Mouse (Mus musculus) right cerebral cortex, postnatal 14 days (tissue): ENCODE results near the gene Zfp385b.
A peak's percentile ranks its signal among the peaks of the same experiment; 100 is the strongest.
"Not testable (repeated sequence)": the region's sequence is repeated elsewhere in the genome, so short reads cannot be mapped to it uniquely, and the experiment has no call there.

Source experiments
- DNase-seq: peaks from one replicate; pipeline ENCODE4 v3.0.0; 2022

Zfp385b gene

DNA sequence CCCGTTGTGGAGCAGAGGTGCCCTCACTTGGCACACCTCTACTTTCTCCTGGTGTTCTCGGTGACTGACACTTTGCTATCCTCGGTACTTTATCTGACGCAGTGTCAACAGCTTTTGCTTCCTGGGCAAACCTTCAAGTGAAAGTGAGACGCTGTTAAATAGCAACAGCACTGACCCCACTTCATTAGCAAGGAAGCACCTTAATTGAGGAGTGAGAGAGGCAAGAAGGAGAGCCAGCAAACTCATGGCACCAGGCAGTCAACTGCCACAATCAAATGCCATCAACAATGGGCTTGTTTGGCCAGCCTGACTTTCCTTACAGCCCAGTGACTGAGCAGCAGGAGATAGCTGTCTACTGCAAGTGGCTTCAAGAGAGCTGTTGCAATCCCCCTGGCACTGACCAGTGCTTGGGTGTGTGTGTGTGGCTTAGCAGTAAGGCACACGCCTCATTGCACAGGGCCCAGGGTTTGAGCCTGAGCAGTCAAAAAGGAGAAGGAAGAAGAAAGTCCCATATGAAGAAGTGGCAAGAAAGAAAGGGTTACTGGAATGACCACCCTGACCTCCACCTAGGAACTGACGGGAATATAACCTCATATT, 365.0 kb downstream of the Zfp385b start:
- DNase-seq: no peak

DNA sequence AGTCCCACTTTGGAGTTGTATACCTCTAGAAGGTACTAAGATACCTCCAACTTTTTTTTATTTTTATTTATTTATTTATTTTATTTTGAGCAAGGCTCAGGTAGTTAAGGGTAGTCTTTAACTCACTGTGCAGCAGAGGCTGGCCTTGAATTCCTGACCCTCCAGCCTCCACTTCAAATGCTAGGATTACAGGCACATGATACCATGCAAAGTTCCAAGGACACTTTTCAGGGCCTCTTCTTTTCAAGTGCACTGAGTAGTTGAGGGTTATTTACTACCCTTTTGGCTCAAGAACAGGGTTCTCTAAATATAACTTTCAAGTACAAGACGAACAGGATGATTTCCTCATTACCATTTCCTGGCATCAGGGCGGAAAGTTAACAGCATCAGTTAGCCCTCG, 365.7 kb downstream of the Zfp385b start:
- DNase-seq: no peak

DNA sequence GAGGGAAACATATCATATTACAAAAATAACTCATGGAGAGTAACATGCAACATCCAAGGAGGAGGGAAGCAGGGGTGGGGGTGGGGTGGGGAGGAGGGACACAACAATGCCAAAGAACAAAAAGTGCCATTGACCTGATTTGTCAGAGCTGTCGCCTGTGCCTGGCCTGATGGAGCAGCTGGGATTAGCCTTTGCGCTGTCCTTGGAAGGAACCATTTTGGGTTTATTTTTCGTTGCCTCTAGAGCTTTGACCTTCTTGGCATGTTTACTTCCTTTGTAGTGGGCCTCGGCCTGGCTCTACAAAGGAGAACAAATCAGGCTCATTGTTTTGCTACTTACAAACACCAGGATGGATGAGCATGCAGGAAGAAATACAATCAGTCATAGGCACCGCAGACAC, 369.4 kb downstream of the Zfp385b start:
- not testable (repeated sequence) for DNase-seq

DNA sequence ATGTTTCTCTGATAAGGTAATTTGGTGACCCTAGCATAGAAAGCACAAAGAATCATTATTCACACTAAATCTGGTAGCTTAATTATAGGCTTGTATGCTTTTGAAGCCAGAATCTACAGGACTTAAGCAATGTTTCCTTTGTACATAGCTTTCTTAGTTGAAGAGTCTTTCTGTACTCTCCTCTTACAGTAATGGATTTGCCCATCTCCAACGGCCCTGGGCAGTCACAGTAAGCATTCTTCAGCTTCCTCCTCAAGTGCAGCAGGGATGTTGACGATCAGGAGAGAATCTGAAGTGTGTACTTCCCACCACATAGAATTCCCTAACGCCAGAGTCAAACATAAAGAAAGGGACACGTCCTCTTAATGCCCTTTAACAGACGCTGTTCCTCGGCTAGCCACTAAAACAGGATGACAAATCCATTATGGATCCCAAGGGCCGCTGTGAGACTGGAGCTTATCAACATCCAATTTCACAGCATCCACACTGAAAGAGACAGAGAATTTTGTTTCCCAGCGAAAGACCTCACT, 370.4 kb downstream of the Zfp385b start:
- no peak for DNase-seq

DNA sequence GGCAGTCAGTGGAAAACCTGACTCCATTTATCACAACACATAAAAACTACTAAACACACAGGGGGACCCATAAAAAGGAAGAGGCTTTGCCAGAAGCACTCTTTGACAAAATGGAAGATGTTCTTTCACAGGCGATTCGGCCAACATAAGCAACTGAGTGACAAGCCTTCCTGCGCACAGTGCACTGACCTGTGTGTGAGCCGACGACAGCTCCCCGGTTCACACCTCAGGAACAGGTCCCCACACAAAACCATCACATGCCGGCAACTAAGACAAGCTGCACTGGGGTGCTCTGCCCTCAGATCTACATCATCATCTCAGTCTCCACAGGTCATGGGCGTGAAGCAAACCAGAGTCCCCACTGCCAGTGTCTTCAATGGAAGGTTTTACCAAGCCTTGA, 375.2 kb downstream of the Zfp385b start:
- DNase-seq: no peak

DNA sequence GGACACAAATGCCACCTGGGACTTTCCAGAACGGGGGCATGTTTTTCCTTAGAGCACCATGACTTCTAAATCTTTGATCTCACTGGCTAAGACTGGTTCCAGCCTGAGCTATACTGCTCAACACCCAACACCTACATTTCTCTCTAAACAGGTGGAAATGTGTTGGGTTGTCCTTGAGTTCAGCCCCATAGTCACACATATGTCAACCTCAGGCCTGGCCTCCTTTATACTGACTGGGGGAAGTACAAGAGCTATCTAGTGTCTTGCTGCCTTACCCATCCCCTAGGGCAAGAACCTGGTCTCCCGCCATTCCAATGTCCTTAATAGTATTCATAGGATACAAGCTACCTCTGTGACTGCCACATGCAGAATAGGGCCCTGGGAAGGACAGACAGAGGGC, 378.8 kb downstream of the Zfp385b start:
- no peak for DNase-seq

DNA sequence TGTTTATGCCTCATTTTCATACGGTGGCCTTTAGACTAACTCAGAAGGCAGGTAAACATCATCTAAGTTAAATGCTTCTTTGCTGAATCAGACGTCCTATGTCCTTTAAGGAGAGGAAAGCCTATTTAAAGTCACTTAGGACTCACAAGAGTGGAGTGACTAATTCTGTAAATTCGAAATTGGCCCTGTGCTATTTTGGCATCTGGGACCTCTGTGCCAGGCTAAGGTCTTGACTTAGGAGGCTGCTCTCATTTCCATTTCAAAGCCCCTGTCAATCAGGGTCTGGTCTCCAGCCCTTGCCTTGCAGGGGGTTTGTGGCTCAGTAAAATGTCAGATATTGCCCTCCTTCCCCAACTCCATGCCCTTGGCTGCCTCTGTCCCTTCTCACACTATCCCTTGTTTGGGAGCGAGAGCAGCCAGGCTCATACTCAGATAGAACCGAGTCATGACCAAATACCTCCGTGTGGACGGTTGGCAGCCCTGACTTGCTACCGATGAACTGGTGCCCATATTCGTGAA, 383.1 kb downstream of the Zfp385b start:
- DNase-seq: no peak

DNA sequence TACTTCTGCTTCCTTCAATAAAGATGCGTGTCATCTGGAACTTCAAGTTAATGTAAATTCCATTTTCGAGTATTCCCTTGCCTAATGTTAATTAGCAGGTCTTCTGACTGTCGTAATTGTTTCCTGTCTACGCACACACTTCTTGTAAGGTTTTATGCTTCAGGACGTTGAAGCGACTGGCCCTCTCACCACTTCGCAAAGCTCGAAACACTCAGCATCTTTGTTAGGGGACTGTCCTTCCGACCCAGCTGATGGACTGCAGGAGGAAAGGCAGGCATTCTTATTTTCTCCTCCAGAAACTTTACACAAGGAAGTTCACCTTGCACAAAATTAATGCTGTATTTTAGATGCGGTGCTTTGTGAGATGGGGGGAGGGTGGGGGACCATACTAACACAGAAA, 400.0 kb downstream of the Zfp385b start:
- no peak for DNase-seq

DNA sequence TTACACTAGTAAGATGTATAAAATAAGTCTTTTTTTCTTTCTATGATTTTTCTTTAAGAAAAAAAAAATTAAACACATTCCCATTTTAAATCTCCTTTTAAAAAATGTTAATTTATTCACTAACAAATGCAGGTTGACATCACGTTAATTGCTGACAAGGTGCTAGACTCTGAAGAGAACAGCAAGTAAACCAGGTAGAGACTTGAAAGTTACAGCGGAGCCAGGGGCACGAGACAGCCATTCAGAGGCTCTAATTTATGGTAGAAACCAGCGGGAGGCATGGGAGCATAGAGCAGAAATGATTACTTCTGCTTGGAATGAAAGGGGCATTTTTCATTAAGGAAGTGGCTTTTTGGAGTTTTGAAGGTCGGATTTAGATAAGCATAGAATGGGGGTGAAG, 401.4 kb downstream of the Zfp385b start:
- DNase-seq: no peak

DNA sequence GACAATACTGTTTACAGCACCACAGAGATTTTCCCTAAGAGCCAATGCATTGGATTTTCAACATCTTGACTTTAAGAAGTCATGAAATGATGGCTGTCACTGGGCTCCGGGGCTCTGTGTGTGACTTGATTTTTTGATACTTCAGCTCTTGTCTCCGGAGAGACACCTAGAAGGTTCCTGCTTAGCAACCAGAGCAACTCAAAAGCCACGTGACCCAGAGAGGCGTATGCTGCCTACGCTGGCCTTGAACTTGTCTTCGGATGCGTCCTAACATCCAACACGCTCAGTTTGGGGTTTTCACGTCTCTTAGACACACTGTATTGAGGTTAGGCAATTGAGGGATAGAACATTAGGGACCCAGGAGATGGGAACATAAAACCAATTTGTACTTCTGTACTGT, 407.3 kb downstream of the Zfp385b start:
- no peak for DNase-seq

DNA sequence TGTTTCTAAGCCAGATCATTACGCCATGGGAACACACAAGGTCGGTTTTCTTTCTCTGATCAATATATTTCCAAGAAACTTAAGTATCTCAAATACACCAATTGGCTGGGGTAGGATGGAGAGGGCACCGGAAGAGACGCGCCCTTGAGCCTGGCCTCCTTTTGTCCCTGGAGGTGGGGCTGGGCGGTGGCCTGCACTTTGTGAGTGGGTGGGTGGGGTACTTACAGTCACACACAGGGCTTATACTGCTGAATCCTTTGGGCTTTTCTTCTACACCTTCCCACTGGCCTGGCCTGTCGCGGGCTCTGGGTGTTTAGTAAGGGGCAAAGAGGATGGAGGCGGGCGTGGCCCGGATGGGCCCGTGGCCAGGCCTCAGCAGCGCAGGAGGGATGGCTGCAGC, 407.8 kb downstream of the Zfp385b start:
- no peak for DNase-seq

DNA sequence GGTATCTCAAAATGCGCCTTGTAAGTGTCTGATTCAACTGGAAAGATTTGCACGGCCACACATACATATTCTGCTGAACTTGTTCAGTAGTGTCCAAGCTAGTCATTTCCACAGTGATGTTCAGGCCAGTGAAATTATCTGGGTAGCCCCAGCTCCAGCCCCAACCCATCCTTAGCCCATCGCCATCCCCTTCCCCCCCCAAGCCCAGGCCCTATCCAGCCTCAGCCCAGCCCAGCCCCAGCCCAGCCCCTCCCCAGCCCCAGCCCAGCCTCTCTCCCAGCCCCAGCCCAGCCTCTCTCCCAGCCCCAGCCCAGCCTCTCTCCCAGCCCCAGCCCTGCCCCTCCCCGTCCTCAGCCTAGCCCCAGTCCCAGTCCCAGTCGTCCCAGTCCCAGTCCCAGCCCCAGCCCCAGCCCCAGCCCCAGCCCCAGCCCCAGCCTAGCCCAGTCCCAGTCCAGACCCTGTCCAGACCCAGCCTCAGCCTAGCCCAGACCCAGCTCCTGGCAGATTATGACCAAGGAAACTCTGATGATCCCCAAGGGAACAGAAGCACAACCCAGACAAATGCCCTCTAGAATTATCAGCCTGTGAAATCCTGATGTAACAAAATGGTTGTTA, 409.8 kb downstream of the Zfp385b start:
- no peak for DNase-seq

DNA sequence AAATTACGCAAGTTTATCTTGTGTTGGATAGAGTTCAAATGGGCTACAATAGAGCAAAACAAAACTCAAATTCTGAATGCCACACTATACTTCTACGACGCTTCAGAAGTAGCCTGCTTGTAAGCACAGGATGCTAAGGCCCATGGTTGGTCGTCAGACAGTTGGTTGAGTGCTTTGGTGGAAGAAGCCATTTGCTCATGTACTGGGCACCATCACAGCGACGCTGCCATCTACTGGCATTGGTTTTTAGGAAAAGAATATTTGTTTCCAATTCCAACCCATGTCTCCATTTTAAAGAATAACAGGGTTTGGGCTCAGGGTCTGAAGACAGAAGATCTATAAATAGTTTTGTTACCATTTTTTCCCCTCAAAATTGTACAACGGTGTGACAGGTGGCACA, 410.5 kb downstream of the Zfp385b start:
- DNase-seq: no peak

DNA sequence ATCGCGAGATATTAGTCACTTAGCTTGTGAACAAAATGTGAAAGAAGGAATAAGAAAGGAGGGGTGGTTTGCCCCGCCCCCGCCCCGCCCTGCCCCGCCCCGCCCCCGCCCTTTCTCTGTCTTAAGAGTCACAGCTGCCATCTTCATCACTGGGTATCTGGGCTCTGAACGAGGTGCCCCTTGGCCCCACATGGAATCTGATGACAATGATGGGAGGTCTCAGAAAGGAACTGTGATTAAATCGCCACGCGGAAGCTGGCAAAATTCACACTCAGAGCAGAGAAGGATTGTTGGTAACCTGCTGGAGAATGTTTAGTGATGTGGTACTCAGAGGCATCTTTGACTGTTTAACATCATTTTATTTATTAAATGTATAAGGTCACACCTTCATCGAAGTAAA, 417.1 kb downstream of the Zfp385b start:
- no peak for DNase-seq

DNA sequence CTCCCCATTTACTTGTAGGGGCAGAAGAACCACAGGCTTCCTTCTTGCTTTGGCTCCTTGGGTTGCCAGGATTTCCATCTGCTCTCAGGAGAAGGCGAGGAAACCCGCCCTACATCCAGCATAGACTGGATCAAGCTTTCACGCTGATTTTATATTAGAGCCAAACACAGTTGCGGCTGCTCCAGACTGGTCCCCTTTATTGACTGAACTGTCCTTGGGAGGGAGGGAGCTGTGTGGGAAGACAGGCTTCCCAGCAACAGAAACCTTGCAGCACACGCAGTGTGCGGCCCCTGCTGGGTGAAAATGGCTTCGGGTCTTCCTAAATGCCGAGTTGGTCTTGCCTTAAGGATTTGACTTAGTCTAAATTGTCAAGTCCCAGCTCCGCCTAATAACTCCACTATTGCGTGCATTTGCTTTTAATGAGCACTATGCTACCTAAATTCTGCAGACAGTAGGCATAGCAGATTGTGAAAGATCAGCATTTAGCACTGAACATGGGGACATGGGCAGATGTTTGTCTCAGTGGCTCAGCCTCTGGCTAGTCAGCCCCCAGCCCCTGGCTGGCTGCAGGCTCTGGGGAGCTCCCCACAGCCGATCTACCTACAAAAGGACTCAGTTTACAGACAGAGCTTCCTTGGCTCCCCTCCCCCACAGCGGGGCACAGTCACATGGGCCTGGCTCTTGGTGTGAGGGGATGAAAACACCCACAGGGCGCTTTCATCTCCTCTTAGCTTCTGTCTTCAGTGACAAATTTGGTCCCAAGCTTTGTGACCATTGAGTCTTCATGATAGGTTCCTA, 417.8 kb downstream of the Zfp385b start:
- peak; percentile 25 for DNase-seq

DNA sequence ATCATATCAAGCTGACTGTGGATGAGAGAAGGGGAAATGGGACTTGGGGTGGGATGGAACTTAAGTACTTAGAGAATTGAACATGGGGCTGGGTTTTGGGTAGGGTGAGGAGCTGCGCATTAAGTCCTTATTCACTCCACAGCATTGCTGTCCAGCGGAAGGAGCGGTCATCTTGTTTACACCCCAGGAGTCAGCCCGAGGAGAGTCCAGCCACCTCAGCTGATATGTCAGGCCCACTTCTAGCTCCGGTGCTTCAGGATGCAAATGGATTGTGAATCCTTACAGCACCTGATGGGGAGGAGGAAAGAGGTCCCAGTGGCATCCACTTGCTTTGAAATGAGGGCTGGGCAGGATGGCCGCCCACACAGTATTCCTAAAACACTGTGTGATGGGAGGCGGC, 425.6 kb downstream of the Zfp385b start:
- no peak for DNase-seq

DNA sequence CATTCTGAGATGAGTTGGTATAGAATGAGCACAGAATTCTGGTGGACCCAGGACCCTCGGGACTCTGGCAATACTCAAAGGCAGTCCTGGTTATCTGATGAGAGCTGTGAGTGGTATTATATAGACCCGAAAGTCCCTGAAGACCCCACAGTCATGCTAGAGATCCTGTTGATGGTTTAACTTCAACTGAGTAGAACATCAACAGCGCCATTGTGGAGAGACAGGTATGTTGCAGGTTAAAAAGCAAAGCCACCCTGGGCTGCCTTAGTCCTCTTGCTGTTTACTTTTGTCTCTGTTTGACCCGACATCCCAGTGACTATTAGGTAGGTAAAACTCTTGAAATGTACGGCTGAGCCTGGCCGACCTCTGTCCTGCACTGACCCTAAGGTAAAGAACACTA, 431.3 kb downstream of the Zfp385b start:
- DNase-seq: no peak

DNA sequence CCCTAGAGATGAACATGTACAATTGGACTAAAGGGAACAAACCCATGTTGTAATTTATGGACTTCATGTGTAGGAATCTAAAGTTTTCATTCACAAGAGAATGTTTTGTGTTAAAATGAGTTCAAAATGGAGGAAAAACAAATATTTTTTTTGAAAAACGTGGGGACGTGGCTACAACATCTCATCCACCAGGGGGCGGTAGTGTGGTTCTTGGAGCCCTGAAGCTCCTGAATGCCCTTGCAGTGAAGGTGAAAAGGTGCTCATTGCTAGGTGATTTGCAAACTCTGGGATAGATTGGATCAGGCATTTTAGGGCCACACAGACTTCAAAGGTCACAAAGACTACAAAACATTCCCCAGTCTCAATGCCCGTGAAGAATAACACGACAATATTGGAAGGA, 432.9 kb downstream of the Zfp385b start:
- peak; percentile 69 for DNase-seq

DNA sequence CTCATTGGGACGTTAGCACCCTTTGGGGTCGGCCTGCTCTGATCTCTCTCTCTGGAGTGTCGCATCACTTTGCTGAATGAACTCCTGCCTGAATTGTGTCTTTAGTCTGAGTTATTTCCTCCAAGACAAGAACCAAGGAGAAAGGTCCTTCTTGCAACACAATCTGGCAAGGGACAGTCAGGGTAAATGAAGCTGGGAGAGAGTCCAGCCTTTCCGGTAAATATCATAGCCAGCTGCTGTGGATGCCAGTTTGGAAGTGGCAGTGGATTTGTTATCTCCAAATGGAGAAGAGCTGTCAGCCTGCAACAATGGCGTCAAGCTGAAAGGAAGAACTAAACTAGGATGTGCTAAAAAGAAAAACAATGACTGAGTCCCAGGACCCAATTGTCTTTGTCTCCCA, 436.7 kb downstream of the Zfp385b start:
- no peak for DNase-seq

DNA sequence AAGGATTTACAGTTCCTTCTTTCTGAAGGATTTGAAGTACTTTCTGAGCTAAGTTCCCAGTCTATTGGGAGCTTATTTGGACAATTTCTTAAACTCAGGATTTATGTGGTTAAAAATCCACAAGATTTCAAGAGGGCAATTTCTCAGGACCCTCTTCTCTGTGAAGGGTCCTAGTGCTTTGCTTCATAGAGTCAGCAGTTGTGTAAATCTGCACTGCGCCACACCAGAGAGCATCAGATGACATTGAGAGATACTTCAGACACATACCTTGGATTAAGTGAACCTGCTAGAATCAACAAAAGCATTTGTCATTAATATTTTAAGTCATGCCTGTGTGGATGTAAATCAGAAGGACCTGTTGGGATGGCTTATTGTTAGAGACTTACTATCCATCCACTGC, 439.5 kb downstream of the Zfp385b start:
- DNase-seq: no peak

DNA sequence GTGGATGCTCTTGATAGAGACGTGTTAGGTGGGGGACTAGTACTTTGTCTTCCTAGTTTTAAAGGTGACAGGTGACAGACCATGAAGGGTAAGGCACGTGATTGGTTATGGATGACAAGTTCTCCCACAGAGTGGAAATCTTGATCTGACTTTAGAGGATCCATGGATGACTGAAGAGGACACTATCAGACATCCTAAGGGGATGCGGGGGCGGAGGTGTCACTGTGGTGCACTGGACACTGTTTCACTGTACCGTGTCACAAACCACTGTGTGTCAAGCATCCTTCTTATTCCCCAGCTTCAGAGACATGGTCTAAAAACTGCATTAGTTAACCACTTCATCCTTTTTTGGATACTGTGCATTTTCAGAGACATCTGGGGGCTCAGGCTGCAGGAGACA, 440.1 kb downstream of the Zfp385b start:
- no peak for DNase-seq

DNA sequence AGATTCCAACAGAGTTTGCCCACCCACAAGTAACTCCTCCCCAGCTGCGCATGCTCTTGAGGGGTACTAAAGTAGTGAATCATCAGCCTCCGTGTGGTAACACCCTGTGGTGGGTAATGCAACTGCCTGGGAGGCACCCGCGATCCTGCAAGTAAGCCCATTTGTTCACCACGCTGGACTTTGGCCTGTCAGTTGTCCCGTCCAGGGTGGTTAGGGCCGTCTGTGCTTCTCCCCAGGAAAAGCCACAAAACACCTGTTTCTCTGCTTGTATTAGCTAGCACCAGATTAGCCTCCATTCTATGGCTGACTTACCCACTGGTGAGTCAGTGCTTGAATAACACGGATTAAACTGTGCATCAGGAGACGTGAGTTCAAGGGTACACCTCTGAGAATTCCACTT, 442.6 kb downstream of the Zfp385b start:
- no peak for DNase-seq

DNA sequence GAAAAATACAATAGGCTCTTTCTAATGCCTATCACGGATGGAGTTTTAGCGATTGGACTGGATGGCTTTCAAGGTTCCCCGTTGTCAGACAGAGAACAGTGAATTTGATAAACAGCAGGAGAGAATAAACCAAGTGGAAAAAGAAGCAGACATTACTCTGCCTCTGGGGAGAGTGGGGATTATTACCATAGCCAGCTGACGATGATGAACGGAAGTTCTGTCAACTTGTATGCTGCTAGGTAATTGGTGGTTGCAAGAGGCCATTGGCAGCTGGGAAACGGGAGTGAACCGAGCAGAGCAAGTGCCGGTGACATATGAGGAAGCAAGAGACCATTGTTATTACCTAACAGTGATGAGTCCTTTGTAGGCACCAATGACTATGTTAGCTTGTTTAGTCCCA, 444.3 kb downstream of the Zfp385b start:
- DNase-seq: no peak

DNA sequence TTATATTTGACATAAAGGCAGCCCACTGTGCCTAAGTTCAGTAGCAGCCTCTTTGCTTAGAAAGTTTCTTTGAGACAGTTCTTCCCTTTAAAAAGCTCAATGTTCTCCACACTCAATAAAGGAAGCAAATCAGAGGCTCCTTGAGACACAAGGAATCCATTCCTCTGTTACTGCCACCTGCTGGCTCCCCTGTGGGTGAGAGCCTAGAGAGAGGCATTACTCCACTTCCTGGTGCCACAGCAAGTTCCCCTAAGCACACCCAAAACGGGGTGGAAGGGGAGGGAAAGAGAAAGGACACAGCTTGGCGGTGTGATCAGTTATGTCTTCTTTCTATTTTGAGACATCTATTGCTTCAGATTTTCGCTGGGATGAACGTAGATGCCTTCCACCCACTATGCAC, 450.3 kb downstream of the Zfp385b start:
- no peak for DNase-seq
